Mouse (Mus musculus): ENCODE results near the gene Prap1. TPM values are rescaled to one million over a fixed set of nuclear protein-coding genes. Genes with fewer than 3 reads are reported as not detected.
"Not testable (repeated sequence)": the region's sequence is repeated elsewhere in the genome, so short reads cannot be mapped to it uniquely, and the experiment has no call there.

Prap1 gene
- total RNA-seq, 2 experiments from 2014 or later = not detected

DNA sequence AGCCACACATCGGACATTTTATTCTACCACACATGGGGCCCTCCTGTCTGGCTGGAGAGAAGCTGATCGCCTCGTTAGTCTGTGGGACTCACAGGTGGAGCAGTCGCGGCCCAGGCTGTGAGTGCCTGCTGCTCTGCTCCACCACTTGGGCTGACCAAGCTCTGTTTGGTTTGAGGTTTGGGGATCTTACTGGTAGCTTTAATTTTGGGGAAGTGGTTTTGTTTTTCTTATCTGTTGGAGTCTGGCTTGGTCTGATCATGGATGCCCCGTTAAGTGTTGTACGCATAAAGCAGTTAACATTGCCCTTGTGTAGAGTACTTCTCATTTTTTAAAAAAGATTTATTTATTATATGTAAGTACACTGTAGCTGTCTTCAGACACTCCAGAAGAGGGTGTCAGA, 40.8 kb downstream of the Prap1 start:
- not testable (repeated sequence) for DNase-seq

- peak; percentile 50 for DNase-seq
Observed at GRCm38 (mm10) chr7:140135106-140135770, 42.0 kb downstream of the Prap1 start.

DNA sequence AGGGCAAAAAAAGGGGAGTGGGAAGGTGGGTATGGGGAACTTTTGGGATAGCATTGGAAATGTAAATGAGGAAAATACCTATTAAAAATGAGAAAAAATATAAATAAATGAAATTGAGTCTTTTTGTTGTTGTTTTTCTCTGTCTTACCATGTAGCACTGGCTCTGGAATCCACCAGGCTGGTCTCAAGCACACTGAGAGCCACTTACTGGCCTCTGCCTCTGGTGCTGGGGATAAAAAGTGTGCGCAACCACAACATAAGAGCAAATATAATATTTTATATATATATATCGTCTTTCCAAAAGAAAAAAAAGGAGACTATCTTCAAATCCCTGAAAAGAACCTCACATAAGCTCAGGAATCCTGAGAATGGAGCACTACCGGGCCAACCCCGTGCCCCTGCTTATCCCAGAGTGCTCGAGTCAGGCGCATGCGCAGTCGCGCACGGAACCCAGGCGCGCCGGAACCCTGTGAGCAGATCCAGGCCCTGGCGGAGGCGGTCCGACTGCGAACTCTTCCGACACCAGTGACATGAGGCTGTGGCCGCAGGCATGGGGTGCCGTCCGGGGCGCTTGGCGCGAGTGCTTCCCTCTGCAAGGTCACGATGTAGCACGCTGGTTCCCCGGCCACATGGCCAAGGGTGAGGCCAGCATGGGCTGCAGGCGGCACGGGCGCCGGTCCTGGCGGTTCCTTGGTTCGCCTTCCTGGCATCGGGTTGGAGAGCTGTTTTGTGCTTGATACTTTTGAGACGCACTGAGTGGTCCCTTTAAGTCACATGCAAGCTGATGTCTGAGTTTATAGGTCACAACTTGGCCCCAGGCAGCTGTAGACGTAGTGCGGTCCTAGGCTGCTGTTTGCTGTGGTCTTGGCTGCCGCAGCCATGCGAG, 44.2 kb downstream of the Prap1 start, which contains the start of gene Mtg1:
Gene Mtg1, plus strand, starts transcription at position 430 of the 886 bp plus-strand sequence.
- peak; percentile 97 for DNase-seq

DNA sequence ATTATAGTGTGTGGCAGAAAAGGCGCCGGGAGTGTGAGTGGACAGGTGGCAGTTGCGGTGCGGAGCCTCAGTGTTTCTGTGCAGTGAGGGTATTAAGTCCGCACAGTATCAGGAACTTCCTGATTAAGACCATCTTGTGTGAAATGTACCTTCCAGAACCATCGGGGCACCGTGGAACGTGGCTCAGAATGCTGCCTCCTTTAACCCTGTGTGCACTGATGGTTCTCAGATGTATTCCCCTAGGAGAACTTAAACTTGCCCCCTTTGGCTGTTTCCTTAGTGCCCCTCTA, 44.8 kb downstream of the Prap1 start:
- DNase-seq = no peak

DNA sequence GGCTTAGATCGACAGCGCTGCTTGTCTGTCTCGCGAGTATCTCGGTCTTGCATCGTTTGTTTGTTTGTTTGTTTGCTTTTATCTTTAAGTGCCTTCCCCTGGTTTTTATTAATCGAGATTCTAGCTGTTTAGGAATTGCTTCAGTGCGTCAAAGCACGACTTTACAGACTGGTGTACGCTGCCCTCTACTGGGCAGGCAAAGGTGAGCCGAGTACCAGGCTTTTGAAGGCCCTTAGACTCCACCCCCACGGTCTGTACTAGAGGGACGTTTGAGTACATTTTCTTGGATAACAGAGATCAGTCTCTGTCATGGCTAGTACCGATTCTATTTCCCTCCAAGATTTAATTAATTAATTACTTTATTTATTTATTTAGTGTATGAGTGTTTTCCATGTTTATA, 48.2 kb downstream of the Prap1 start:
- DNase-seq = peak; percentile 81

DNA sequence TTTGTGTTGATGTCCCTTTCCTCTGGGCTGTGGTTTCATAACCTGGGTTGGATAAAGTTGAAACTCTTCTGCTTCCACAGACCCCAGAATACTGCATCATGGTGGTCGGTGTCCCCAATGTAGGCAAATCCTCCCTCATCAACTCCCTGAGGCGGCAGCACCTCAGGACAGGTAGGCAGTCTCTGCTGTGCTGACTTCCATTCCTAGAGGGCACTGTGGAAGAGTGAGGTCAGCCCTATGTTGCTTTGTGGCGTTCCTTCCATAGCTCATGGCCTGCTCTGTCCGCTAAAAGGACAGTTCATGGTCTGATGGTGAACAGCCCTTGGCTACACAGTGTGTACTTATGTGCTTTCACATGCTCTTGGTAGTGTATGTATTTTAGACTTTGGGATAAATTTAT, 51.4 kb downstream of the Prap1 start:
- DNase-seq = no peak

Other genes with a start within 250 kb of the Prap1 start
- gene Kndc1, start 198.7 kb upstream of the Prap1 start, total RNA-seq (2021) = under 1 TPM; 0.42 to 0.55 TPM
- gene Utf1, start 149.6 kb upstream of the Prap1 start, total RNA-seq (2021) = under 1 TPM in 1 of 2 experiments, not detected in 1; 0.24 TPM
- gene 6430531B16Rik, start 114.6 kb upstream of the Prap1 start, total RNA-seq (2021) = under 1 TPM in 1 of 2 experiments, not detected in 1; 0.39 TPM
- gene Adam8, start 100.8 kb upstream of the Prap1 start, total RNA-seq (2021) = 1 to 10 TPM; 1.9 to 2.9 TPM
- 10 to 100 TPM; 14.0 to 18.1 TPM for gene Zfp511, start 57.0 kb upstream of the Prap1 start, total RNA-seq (2021)
- 10 to 100 TPM; 32.7 to 37.4 TPM for gene Tubgcp2, start 56.7 kb upstream of the Prap1 start, total RNA-seq (2021)
- not detected for gene Msx3, start 44.3 kb upstream of the Prap1 start, total RNA-seq (2021)
- 1 to 10 TPM; 4.9 to 6.6 TPM for gene Caly, start 10.8 kb upstream of the Prap1 start, total RNA-seq (2021)
- gene Fuom, start 9.0 kb downstream of the Prap1 start, total RNA-seq (2021) = 10 to 100 TPM; 82.5 to 99.0 TPM
- gene Paox, start 22.4 kb downstream of the Prap1 start, total RNA-seq (2021) = 10 to 100 TPM; 21.2 to 25.1 TPM
- gene Echs1, start 23.1 kb downstream of the Prap1 start, total RNA-seq (2021) = 100 to 1,000 TPM; 600 to 610 TPM
- 10 to 100 TPM; 42.0 to 45.9 TPM for gene Mtg1, start 44.2 kb downstream of the Prap1 start, total RNA-seq (2021)
- 1 to 10 TPM; 1.7 to 2.0 TPM for gene Sprn, start 61.5 kb downstream of the Prap1 start, total RNA-seq (2021)
- not detected for gene Olfr522, start 71.4 kb downstream of the Prap1 start, total RNA-seq (2021)
- not detected for gene Olfr523, start 79.8 kb downstream of the Prap1 start, total RNA-seq (2021)
- gene Olfr524, start 112.6 kb downstream of the Prap1 start, total RNA-seq (2021) = not detected
- under 1 TPM in 1 of 2 experiments, not detected in 1; 0.12 TPM for gene Cd163l1, start 124.9 kb downstream of the Prap1 start, total RNA-seq (2021)
- gene 5830411N06Rik, start 153.9 kb downstream of the Prap1 start, total RNA-seq (2021) = not detected
- not detected for gene Olfr525, start 227.5 kb downstream of the Prap1 start, total RNA-seq (2021)
- gene Olfr527, start 240.6 kb downstream of the Prap1 start, total RNA-seq (2021) = not detected